Comparison of ENCODE assay signal across 19 mouse cellular contexts in the genomic region with DNA sequence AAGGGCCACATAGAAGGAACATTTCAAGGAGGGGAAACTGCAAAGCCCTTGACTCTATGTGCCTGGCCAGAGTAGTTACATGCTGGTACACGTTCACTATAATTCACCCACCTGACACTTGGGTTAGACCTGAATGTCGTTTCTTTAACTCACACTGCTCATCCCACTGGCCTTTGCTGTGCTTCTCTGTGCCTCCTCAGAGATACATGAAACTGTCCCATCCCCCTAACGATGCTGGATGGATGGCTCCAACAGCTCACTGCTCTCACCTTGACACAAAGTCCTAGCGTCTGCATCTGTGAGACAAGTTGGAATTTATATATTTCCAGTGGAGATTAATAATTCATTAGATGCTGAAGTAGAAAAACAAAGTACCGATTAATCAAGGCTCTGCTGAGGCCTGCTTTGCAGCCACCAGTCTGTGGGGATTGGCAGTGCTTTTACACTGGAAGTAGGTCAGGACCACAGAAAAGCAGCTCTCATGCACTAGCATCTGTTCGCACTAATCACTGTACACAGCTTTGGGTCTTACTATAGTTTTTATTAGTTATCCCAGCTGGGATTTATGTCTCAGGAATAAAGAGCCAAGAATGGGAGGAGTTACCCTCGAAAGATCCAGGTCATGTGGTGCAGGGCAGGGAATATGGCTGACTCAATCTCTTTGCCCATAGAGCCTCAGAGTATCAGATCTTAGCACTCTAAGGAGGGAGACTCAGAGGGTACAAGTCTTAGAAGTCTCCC.
DNase-seq lines count a peak whose midpoint lies in the region; ATAC-seq and TF ChIP-seq lines count a peak whose summit lies in the region.
"Had no signal": no experiment of that assay in that cellular context is flagged by ENCODE, and none has a peak within 500 bp of the region (broad histone marks: within the 10 kb centered on the region; RNA-seq: fewer than 3 reads in every experiment).

No protein-coding gene starts in this region.

- 0 out of 2 replicates have a peak, but pooled peaks have one; percentile 58 for ATAC-seq in hindbrain, postnatal 0 days
- no peak for ATAC-seq in hindbrain, embryonic 12.5 days (ENCODE audit: low FRiP score)
- ATAC-seq in midbrain, postnatal 0 days (ENCODE audit: low FRiP score): no peak
- ATAC-seq in midbrain, embryonic 14.5 days (ENCODE audit: low FRiP score, low TSS enrichment): no peak
- peak; percentile 74; the same call in 1 of the 2 replicates for ATAC-seq in neural tube, embryonic 14.5 days (ENCODE audit: low read depth)
- ATAC-seq: intestine, embryonic 16.5 days had no signal

- H3K9ac ChIP-seq in hindbrain, postnatal 0 days (replicated peaks; ENCODE audit: low read length): no peak overlapping the region
- no peak overlapping the region for H3K9ac ChIP-seq in hindbrain, embryonic 12.5 days
- H3K9ac ChIP-seq in midbrain, postnatal 0 days (replicated peaks; ENCODE audit: low read length, poor library complexity, severe bottlenecking): no peak overlapping the region
- no peak overlapping the region for H3K9ac ChIP-seq in midbrain, embryonic 14.5 days (replicated peaks; ENCODE audit: low read length)
- H3K9ac ChIP-seq in neural tube, embryonic 14.5 days (replicated peaks; ENCODE audit: low read depth, low read length): no peak overlapping the region
- H3K9ac ChIP-seq: forebrain, embryonic 12.5 days; liver, embryonic 13.5 days; lung, embryonic 14.5 days; stomach, embryonic 15.5 days had no signal

- H3K4me2 ChIP-seq in hindbrain, postnatal 0 days (ENCODE audit: low read depth, low read length): no peak overlapping the region
- no peak overlapping the region for H3K4me2 ChIP-seq in hindbrain, embryonic 12.5 days (replicated peaks)
- no peak overlapping the region for H3K4me2 ChIP-seq in midbrain, postnatal 0 days (ENCODE audit: low read depth, low read length, poor library complexity, severe bottlenecking)
- H3K4me2 ChIP-seq in midbrain, embryonic 14.5 days (ENCODE audit: low read length): no peak overlapping the region
- H3K4me2 ChIP-seq in neural tube, embryonic 14.5 days (ENCODE audit: low read depth, low read length): no peak overlapping the region
- H3K4me2 ChIP-seq: forebrain, embryonic 12.5 days; liver, embryonic 13.5 days; lung, embryonic 14.5 days; stomach, embryonic 15.5 days had no signal

- no peaks in the 10 kb centered on the region for H3K4me1 ChIP-seq in hindbrain, postnatal 0 days (ENCODE audit: insufficient read depth, low read length)
- H3K4me1 ChIP-seq in hindbrain, embryonic 12.5 days: no peaks in the 10 kb centered on the region
- H3K4me1 ChIP-seq in midbrain, postnatal 0 days (ENCODE audit: insufficient read depth, low read length): no peaks in the 10 kb centered on the region
- H3K4me1 ChIP-seq in midbrain, embryonic 14.5 days (ENCODE audit: control insufficient read depth, insufficient read depth, low read length): no peaks in the 10 kb centered on the region
- H3K4me1 ChIP-seq in neural tube, embryonic 14.5 days (ENCODE audit: control insufficient read depth, insufficient read depth, low read length): no peaks in the 10 kb centered on the region
- H3K4me1 ChIP-seq: embryonic facial prominence, embryonic 10.5 days; forebrain, embryonic 12.5 days; heart, embryonic 10.5 days; liver, embryonic 13.5 days; stomach, embryonic 15.5 days had no signal

- H3K27ac ChIP-seq in hindbrain, postnatal 0 days: no peak overlapping the region
- H3K27ac ChIP-seq in hindbrain, embryonic 12.5 days: no peak overlapping the region
- H3K27ac ChIP-seq in midbrain, postnatal 0 days (ENCODE audit: low read depth, low read length): no peak overlapping the region
- no peak overlapping the region for H3K27ac ChIP-seq in midbrain, embryonic 14.5 days (replicated peaks; ENCODE audit: low read depth, low read length)
- no peak overlapping the region for H3K27ac ChIP-seq in neural tube, embryonic 14.5 days (ENCODE audit: low read depth, low read length)
- H3K27ac ChIP-seq: embryonic facial prominence, embryonic 10.5 days; forebrain, embryonic 12.5 days; heart, embryonic 10.5 days; liver, embryonic 13.5 days; stomach, embryonic 15.5 days had no signal

- no peak overlapping the region for H3K4me3 ChIP-seq in hindbrain, postnatal 0 days (ENCODE audit: low read length)
- H3K4me3 ChIP-seq in hindbrain, embryonic 12.5 days: no peak overlapping the region
- no peak overlapping the region for H3K4me3 ChIP-seq in midbrain, postnatal 0 days (ENCODE audit: low read depth, low read length)
- H3K4me3 ChIP-seq in midbrain, embryonic 14.5 days (replicated peaks; ENCODE audit: low read depth, low read length): no peak overlapping the region
- no peak overlapping the region for H3K4me3 ChIP-seq in neural tube, embryonic 14.5 days (ENCODE audit: low read depth, low read length)
- H3K4me3 ChIP-seq: embryonic facial prominence, embryonic 10.5 days; forebrain, embryonic 12.5 days; heart, embryonic 10.5 days; liver, embryonic 13.5 days; stomach, embryonic 15.5 days had no signal

- no peak for TF ChIP-seq CTCF in hindbrain, postnatal 0 days (IDR thresholded peaks at IDR 0.05; ENCODE audit: low read depth)
- no peak for TF ChIP-seq CTCF in midbrain, postnatal 0 days (IDR thresholded peaks at IDR 0.05)

- no peaks in the 10 kb centered on the region for H3K36me3 ChIP-seq in hindbrain, postnatal 0 days (ENCODE audit: insufficient read depth, low read length)
- no peaks in the 10 kb centered on the region for H3K36me3 ChIP-seq in hindbrain, embryonic 12.5 days
- no peaks in the 10 kb centered on the region for H3K36me3 ChIP-seq in midbrain, postnatal 0 days (ENCODE audit: insufficient read depth, low read length)
- H3K36me3 ChIP-seq in midbrain, embryonic 14.5 days (ENCODE audit: control insufficient read depth, insufficient read depth, low read length): no peaks in the 10 kb centered on the region
- no peaks in the 10 kb centered on the region for H3K36me3 ChIP-seq in neural tube, embryonic 14.5 days (ENCODE audit: control insufficient read depth, insufficient read depth, low read length)
- H3K36me3 ChIP-seq: embryonic facial prominence, embryonic 10.5 days; forebrain, embryonic 12.5 days; heart, embryonic 10.5 days; liver, embryonic 13.5 days; stomach, embryonic 15.5 days had no signal

- H3K9me3 ChIP-seq in hindbrain, postnatal 0 days (ENCODE audit: low read length): no peaks in the 10 kb centered on the region
- no peaks in the 10 kb centered on the region for H3K9me3 ChIP-seq in hindbrain, embryonic 12.5 days (replicated peaks)
- H3K9me3 ChIP-seq in midbrain, postnatal 0 days (ENCODE audit: low read length): no peaks in the 10 kb centered on the region
- H3K9me3 ChIP-seq in midbrain, embryonic 14.5 days (ENCODE audit: control insufficient read depth, low read length): no peaks in the 10 kb centered on the region
- no peaks in the 10 kb centered on the region for H3K9me3 ChIP-seq in neural tube, embryonic 14.5 days (ENCODE audit: control insufficient read depth, low read length)
- H3K9me3 ChIP-seq: embryonic facial prominence, embryonic 10.5 days; forebrain, embryonic 12.5 days; heart, embryonic 10.5 days; liver, embryonic 13.5 days; stomach, embryonic 15.5 days had no signal

- WGBS in hindbrain, postnatal 0 days: 74% methylated on average over 7 of the region's 7 CpGs
- WGBS in hindbrain, embryonic 12.5 days: 83% methylated on average over 7 of the region's 7 CpGs
- WGBS in midbrain, postnatal 0 days: 61% methylated on average over 7 of the region's 7 CpGs
- 73% methylated on average over 7 of the region's 7 CpGs for WGBS in midbrain, embryonic 14.5 days
- 72% methylated on average over 7 of the region's 7 CpGs for WGBS in neural tube, embryonic 14.5 days

- H3K27me3 ChIP-seq in hindbrain, postnatal 0 days (ENCODE audit: insufficient read depth, low read length): no peaks in the 10 kb centered on the region
- H3K27me3 ChIP-seq in hindbrain, embryonic 12.5 days: no peaks in the 10 kb centered on the region
- H3K27me3 ChIP-seq in midbrain, postnatal 0 days (ENCODE audit: insufficient read depth, low read length): no peaks in the 10 kb centered on the region
- no peaks in the 10 kb centered on the region for H3K27me3 ChIP-seq in midbrain, embryonic 14.5 days (ENCODE audit: control insufficient read depth, insufficient read depth, low read length)
- H3K27me3 ChIP-seq in neural tube, embryonic 14.5 days (ENCODE audit: control insufficient read depth, insufficient read depth, low read length): no peaks in the 10 kb centered on the region
- H3K27me3 ChIP-seq: forebrain, embryonic 12.5 days; liver, embryonic 13.5 days; stomach, embryonic 15.5 days had no signal

- DNase-seq in hindbrain, postnatal 0 days (ENCODE audit: low spot score): no peak
- DNase-seq in midbrain, postnatal 0 days (ENCODE audit: low spot score): peak; percentile 26
- DNase-seq in midbrain, embryonic 14.5 days: no peak
- no peak for DNase-seq in embryo, embryonic 11 days
- no peak for DNase-seq in thymus, postnatal 4 days
- DNase-seq: cerebellum, adult 8-10 months; gastrocnemius, postnatal 36 days; kidney, postnatal 10 days; liver, embryonic 13.5 days; lung, embryonic 14.5 days; lung, postnatal 36 days; thymus, adult 2 months had no signal

Comparison
In these comparisons a context has a peak if more than half of its experiments do, and no peak if none do; other contexts are left out.
1. ATAC-seq: peak in hindbrain, postnatal 0 days (single experiment) and neural tube, embryonic 14.5 days (single experiment); none in hindbrain, embryonic 12.5 days (single experiment), midbrain, postnatal 0 days (single experiment) and midbrain, embryonic 14.5 days (single experiment).